ENCODE assay signal across 21 mouse cellular contexts in genomic region chrX:145089802-145090201, GRCm38 (mm10).
A peak's percentile ranks its signal among the peaks of the same experiment; 100 is the strongest.
DNase-seq lines count a peak whose midpoint lies in the region; ATAC-seq and TF ChIP-seq lines count a peak whose summit lies in the region.
"Had no signal": no experiment of that assay in that cellular context is flagged by ENCODE, and none has a peak within 500 bp of the region (broad histone marks: within the 10 kb centered on the region; RNA-seq: fewer than 3 reads in every experiment).

No protein-coding gene starts in this region.

- ATAC-seq in forebrain, embryonic 14.5 days = no peak
- no peak for ATAC-seq in forebrain, embryonic 12.5 days (ENCODE audit: low FRiP score)
- ATAC-seq in lung, embryonic 14.5 days (ENCODE audit: insufficient read depth) = no peak
- ATAC-seq in megakaryocyte progenitor cell, adult 5-6 weeks (replicated peaks; ENCODE audit: poor library complexity) = 0 out of 2 replicates have a peak, but pooled peaks have one; percentile 31
- ATAC-seq: inflammation-experienced regulatory T-cells, adult 6 months had no signal

- no peak for TF ChIP-seq CTCF in lung, embryonic 14.5 days (IDR thresholded peaks at IDR 0.05; ENCODE audit: low read depth)
- no peak for TF ChIP-seq CTCF in lung, adult 2 months (IDR thresholded peaks at IDR 0.05; ENCODE audit: insufficient read depth, low read length)

- peak; percentile 2 for DNase-seq in forebrain, embryonic 14.5 days (ENCODE audit: low spot score)
- peak; percentile 41 for DNase-seq in lung, embryonic 14.5 days
- no peak for DNase-seq in lung, adult 2 months
- DNase-seq in Muller cell, postnatal 12 days (ENCODE audit: inconsistent ontology term) = peak; percentile 32
- DNase-seq in right cerebral cortex, adult 18-20 months = no peak
- DNase-seq: adrenal gland, adult 8-10 months; cerebellum, adult 11-12 months; cerebellum, postnatal 14 days; gastrocnemius, postnatal 10 days; kidney, adult 8-10 months; lung, postnatal 10 days; midbrain, embryonic 14.5 days had no signal

- H3K27ac ChIP-seq in forebrain, embryonic 14.5 days (ENCODE audit: low read depth, low read length) = no peak overlapping the region
- no peak overlapping the region for H3K27ac ChIP-seq in forebrain, embryonic 12.5 days
- H3K27ac ChIP-seq in lung, embryonic 14.5 days (ENCODE audit: low read depth) = no peak overlapping the region
- H3K27ac ChIP-seq: embryonic facial prominence, embryonic 15.5 days; forebrain, embryonic 10.5 days; heart, embryonic 15.5 days; limb, embryonic 12.5 days; liver, embryonic 15.5 days had no signal

- H3K9ac ChIP-seq in forebrain, embryonic 14.5 days (ENCODE audit: low read length) = no peak overlapping the region
- no peak overlapping the region for H3K9ac ChIP-seq in forebrain, embryonic 12.5 days
- no peak overlapping the region for H3K9ac ChIP-seq in lung, embryonic 14.5 days
- H3K9ac ChIP-seq: embryonic facial prominence, embryonic 15.5 days; heart, embryonic 15.5 days; limb, embryonic 12.5 days; liver, embryonic 15.5 days had no signal

- H3K4me2 ChIP-seq in forebrain, embryonic 14.5 days (ENCODE audit: low read length) = no peak overlapping the region
- H3K4me2 ChIP-seq in forebrain, embryonic 12.5 days = no peak overlapping the region
- no peak overlapping the region for H3K4me2 ChIP-seq in lung, embryonic 14.5 days
- H3K4me2 ChIP-seq: embryonic facial prominence, embryonic 15.5 days; heart, embryonic 15.5 days; limb, embryonic 12.5 days; liver, embryonic 15.5 days had no signal

- H3K9me3 ChIP-seq in forebrain, embryonic 14.5 days (replicated peaks; ENCODE audit: control insufficient read depth, low read length) = no peaks in the 10 kb centered on the region
- no peaks in the 10 kb centered on the region for H3K9me3 ChIP-seq in forebrain, embryonic 12.5 days
- no peaks in the 10 kb centered on the region for H3K9me3 ChIP-seq in lung, embryonic 14.5 days (ENCODE audit: low read depth, low read length)
- H3K9me3 ChIP-seq: embryonic facial prominence, embryonic 15.5 days; forebrain, embryonic 10.5 days; heart, embryonic 15.5 days; limb, embryonic 12.5 days; liver, embryonic 15.5 days had no signal

- H3K4me3 ChIP-seq in forebrain, embryonic 14.5 days (ENCODE audit: low read depth, low read length) = no peak overlapping the region
- no peak overlapping the region for H3K4me3 ChIP-seq in forebrain, embryonic 12.5 days (replicated peaks)
- no peak overlapping the region for H3K4me3 ChIP-seq in lung, embryonic 14.5 days (ENCODE audit: low read depth, low read length)
- H3K4me3 ChIP-seq in lung, adult 2 months (replicated peaks; ENCODE audit: extremely low read depth, low read depth, low read length) = no peak overlapping the region
- H3K4me3 ChIP-seq: embryonic facial prominence, embryonic 15.5 days; forebrain, embryonic 10.5 days; heart, embryonic 15.5 days; limb, embryonic 12.5 days; liver, embryonic 15.5 days; myocyte had no signal

- no peaks in the 10 kb centered on the region for H3K4me1 ChIP-seq in forebrain, embryonic 14.5 days (ENCODE audit: control insufficient read depth, insufficient read depth, low read length)
- no peaks in the 10 kb centered on the region for H3K4me1 ChIP-seq in forebrain, embryonic 12.5 days
- H3K4me1 ChIP-seq in lung, embryonic 14.5 days (ENCODE audit: insufficient read depth) = no peaks in the 10 kb centered on the region
- no peaks in the 10 kb centered on the region for H3K4me1 ChIP-seq in lung, adult 2 months (ENCODE audit: control insufficient read depth, insufficient read depth, low read length)
- H3K4me1 ChIP-seq: embryonic facial prominence, embryonic 15.5 days; forebrain, embryonic 10.5 days; heart, embryonic 15.5 days; limb, embryonic 12.5 days; liver, embryonic 15.5 days had no signal

- H3K27me3 ChIP-seq in forebrain, embryonic 14.5 days (replicated peaks; ENCODE audit: control insufficient read depth, insufficient read depth, low read length) = no peaks in the 10 kb centered on the region
- H3K27me3 ChIP-seq in forebrain, embryonic 12.5 days = no peaks in the 10 kb centered on the region
- no peaks in the 10 kb centered on the region for H3K27me3 ChIP-seq in lung, embryonic 14.5 days (ENCODE audit: insufficient read depth, low read length)
- H3K27me3 ChIP-seq: embryonic facial prominence, embryonic 15.5 days; heart, embryonic 15.5 days; limb, embryonic 12.5 days; liver, embryonic 15.5 days had no signal

- no peak for TF ChIP-seq POLR2A in lung, adult 2 months (IDR thresholded peaks at IDR 0.05; ENCODE audit: borderline replicate concordance, extremely low read depth, low read depth, low read length)

- no peaks in the 10 kb centered on the region for H3K36me3 ChIP-seq in forebrain, embryonic 14.5 days (ENCODE audit: control insufficient read depth, insufficient read depth, low read length)
- no peaks in the 10 kb centered on the region for H3K36me3 ChIP-seq in forebrain, embryonic 12.5 days (replicated peaks)
- H3K36me3 ChIP-seq in lung, embryonic 14.5 days (ENCODE audit: insufficient read depth) = no peaks in the 10 kb centered on the region
- H3K36me3 ChIP-seq: embryonic facial prominence, embryonic 15.5 days; forebrain, embryonic 10.5 days; heart, embryonic 15.5 days; limb, embryonic 12.5 days; liver, embryonic 15.5 days had no signal

Comparison
In these comparisons a context has a peak if more than half of its experiments do, and no peak if none do; other contexts are left out.
1. DNase-seq: peak in forebrain, embryonic 14.5 days (single experiment), lung, embryonic 14.5 days (single experiment) and Muller cell, postnatal 12 days (single experiment); none in lung, adult 2 months (single experiment) and right cerebral cortex, adult 18-20 months (single experiment).